Mouse (Mus musculus) brown adipose tissue, adult 24 weeks (tissue): Measurements from ENCODE around the gene Gm4565. TPM values are rescaled to one million over a fixed set of nuclear protein-coding genes. Genes with fewer than 3 reads are reported as not detected.
"Not testable (repeated sequence)": the region's sequence is repeated elsewhere in the genome, so short reads cannot be mapped to it uniquely, and the experiment has no call there.

Source experiments
- H3K27ac ChIP-seq: fragments of 200-500 bp; replicated peaks from 2 replicates; pipeline ENCODE4 v1.5.1; 2012; ENCODE audit warnings: low read depth, mild to moderate bottlenecking, low read length
- H3K4me1 ChIP-seq: fragments of 200-500 bp; 2 replicates; pipeline ENCODE4 v1.6.1; 2012; ENCODE audit warnings: low read length, mixed read lengths; ENCODE audit not compliant: control insufficient read depth, insufficient read depth, insufficient read length
- H3K4me3 ChIP-seq: fragments of 200-500 bp; 2 replicates; pipeline ENCODE4 v1.5.1; 2012; ENCODE audit warnings: low read depth, mild to moderate bottlenecking, low read length, moderate library complexity; ENCODE audit not compliant: insufficient read depth
- polyA plus RNA-seq: library from polyadenylated mRNA; stranded (reverse); fragments of >200 nt; gene quantifications from 2 replicates; pipeline ENCODE4 v1.2.4, GENCODE M21; 2012; ENCODE audit not compliant: missing spikeins, insufficient read depth, insufficient read length

Gene Gm4565
- not detected in 2 replicates for polyA plus RNA-seq

DNA sequence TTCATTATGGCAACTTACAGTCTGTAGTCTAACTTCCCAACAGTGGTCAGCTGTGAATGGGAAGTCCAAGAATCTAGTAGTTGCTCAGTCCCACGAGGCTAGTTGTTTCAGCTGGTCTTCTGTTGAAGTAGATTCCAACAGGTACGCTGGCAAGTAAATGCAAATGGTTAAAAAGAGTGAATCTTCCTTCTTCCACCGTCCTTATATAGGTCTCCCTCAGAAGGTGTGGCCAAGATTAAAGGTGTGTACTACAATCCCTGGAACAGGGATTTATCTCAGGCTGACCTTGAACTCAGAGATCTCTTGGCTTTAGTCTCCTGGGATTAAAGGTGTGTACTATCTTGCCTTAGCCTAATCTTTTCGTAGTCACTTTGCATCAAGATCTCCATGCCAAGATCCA, at the start of gene Gm4565:
Gm4565 (minus strand) TSS at position 101 of the 400 bp plus-strand sequence.
- not testable (repeated sequence) for H3K4me1 ChIP-seq, H3K27ac ChIP-seq, H3K4me3 ChIP-seq

DNA sequence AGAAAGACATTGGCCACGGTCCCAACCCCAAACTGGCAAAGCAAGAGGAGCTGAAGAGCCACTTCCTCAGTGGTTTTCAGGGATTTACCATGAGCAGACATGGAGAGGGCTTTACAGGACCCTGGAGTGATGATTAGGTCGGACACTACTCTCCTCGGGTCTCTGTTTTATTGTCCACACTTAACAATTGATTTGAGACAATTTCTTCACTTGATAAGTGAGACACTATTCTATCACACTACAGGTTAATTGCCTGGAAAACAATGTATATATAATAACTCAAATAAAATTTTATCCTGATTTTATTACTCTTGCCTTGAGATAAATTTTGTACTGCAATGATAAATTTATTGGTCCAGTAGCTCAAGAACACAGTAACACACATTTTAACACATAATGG, 22.7 kb downstream of the Gm4565 start, which contains the start of gene Gm4201:
Gm4201 (minus strand) TSS at position 101 of the 400 bp plus-strand sequence.
- not testable (repeated sequence) for H3K27ac ChIP-seq, H3K4me1 ChIP-seq, H3K4me3 ChIP-seq

- not testable (repeated sequence) for H3K4me1 ChIP-seq, H3K4me3 ChIP-seq, H3K27ac ChIP-seq
Observed at GRCm38 (mm10) chr7:22534787-22535186, 53.1 kb downstream of the Gm4565 start, which contains the start of gene Gm8677. Gm8677 (minus strand) TSS chr7:22534887.

Other genes with a start within 250 kb of the Gm4565 start
- gene Gm8660, start 217.1 kb downstream of the Gm4565 start, polyA plus RNA-seq = not detected in 2 replicates
- not detected in 2 replicates for gene Vmn1r148, start 174.5 kb downstream of the Gm4565 start, polyA plus RNA-seq
- not detected in 2 replicates for gene Vmn1r149, start 149.9 kb downstream of the Gm4565 start, polyA plus RNA-seq
- gene Gm10665, start 124.1 kb downstream of the Gm4565 start, polyA plus RNA-seq = not detected in 2 replicates
- not detected in 2 replicates for gene Vmn1r151, start 88.4 kb downstream of the Gm4565 start, polyA plus RNA-seq
- gene Vmn1r152, start 65.2 kb downstream of the Gm4565 start, polyA plus RNA-seq = not detected in 2 replicates
- gene Gm8677, start 53.2 kb downstream of the Gm4565 start, polyA plus RNA-seq = not detected in 2 replicates
- not detected in 2 replicates for gene Gm4201, start 22.8 kb downstream of the Gm4565 start, polyA plus RNA-seq
- gene Vmn1r155, start 69.9 kb upstream of the Gm4565 start, polyA plus RNA-seq = not detected in 2 replicates
- gene Gm8693, start 104.2 kb upstream of the Gm4565 start, polyA plus RNA-seq = not detected in 2 replicates
- gene Gm4567, start 131.6 kb upstream of the Gm4565 start, polyA plus RNA-seq = not detected in 2 replicates
- not detected in 2 replicates for gene Vmn1r157, start 173.6 kb upstream of the Gm4565 start, polyA plus RNA-seq
- not detected in 2 replicates for gene Vmn1r158, start 202.7 kb upstream of the Gm4565 start, polyA plus RNA-seq